Mouse (Mus musculus): ENCODE measurements around the gene Hoxa7.

GRCm38 (mm10) chr6:52168191-52169055 lies 53.2 kb downstream of the Hoxa7 start:
- TF ChIP-seq CTCF (IDR thresholded peaks at IDR 0.05; ENCODE audit: low read depth), result no peak
- no peak for TF ChIP-seq EP300 (optimal IDR thresholded peaks at IDR 0.05)
